Mouse (Mus musculus) lung, postnatal 10 days (tissue): ENCODE data around the gene Tubb2b.
"Not testable (repeated sequence)": the region's sequence is repeated elsewhere in the genome, so short reads cannot be mapped to it uniquely, and the experiment has no call there.

Experiments
- DNase-seq: peaks from one replicate; pipeline ENCODE4 v3.0.0; 2021

The Tubb2b gene

GRCm38 (mm10) chr13:34105364-34105763 lies 24.9 kb downstream of the Tubb2b start:
- DNase-seq: no peak

- peak; percentile 33 for DNase-seq
Measured at GRCm38 (mm10) chr13:34101908-34102307, 28.4 kb downstream of the Tubb2b start.

- DNase-seq: no peak
Measured at GRCm38 (mm10) chr13:34101247-34101646, 29.0 kb downstream of the Tubb2b start.

GRCm38 (mm10) chr13:34100733-34101132 lies 29.5 kb downstream of the Tubb2b start:
- no peak for DNase-seq

- peak; percentile 61 for DNase-seq
Measured at GRCm38 (mm10) chr13:34097086-34097485, 33.2 kb downstream of the Tubb2b start.

GRCm38 (mm10) chr13:34096455-34096854 lies 33.8 kb downstream of the Tubb2b start:
- DNase-seq: peak; percentile 59

- peak; percentile 69 for DNase-seq
Measured at GRCm38 (mm10) chr13:34095542-34096435, 34.5 kb downstream of the Tubb2b start.

GRCm38 (mm10) chr13:34089358-34089757 lies 40.9 kb downstream of the Tubb2b start:
- DNase-seq: no peak

- DNase-seq: no peak
Measured at GRCm38 (mm10) chr13:34088871-34089288, 41.4 kb downstream of the Tubb2b start.

GRCm38 (mm10) chr13:34088201-34088649 lies 42.0 kb downstream of the Tubb2b start:
- not testable (repeated sequence) for DNase-seq

- DNase-seq: peak; percentile 38
Measured at GRCm38 (mm10) chr13:34087052-34087812, 43.0 kb downstream of the Tubb2b start.

GRCm38 (mm10) chr13:34084026-34084750 lies 46.1 kb downstream of the Tubb2b start:
- DNase-seq: peak; percentile 57

GRCm38 (mm10) chr13:34081926-34082325 lies 48.3 kb downstream of the Tubb2b start:
- DNase-seq: no peak

GRCm38 (mm10) chr13:34079801-34080200 lies 50.5 kb downstream of the Tubb2b start:
- no peak for DNase-seq

- DNase-seq: no peak
Measured at GRCm38 (mm10) chr13:34078500-34079280, 51.6 kb downstream of the Tubb2b start.

- DNase-seq: peak; percentile 96
Measured at GRCm38 (mm10) chr13:34077492-34078271, 52.6 kb downstream of the Tubb2b start, which contains the start of gene Tubb2a. Gene Tubb2a (minus strand): TSS chr13:34078007.
